Mouse (Mus musculus) adipose tissue, adult 10 weeks (tissue): ENCODE measurements around the gene Olfr1370. TPM values are rescaled to one million over a fixed set of nuclear protein-coding genes. Genes with fewer than 3 reads are reported as not detected.

Experiments used
- polyA plus RNA-seq: library from polyadenylated mRNA; stranded (reverse); fragments of 350-450 nt; fragmentation: Illumina TruSeq; extraction: RNeasy Lipid Tissue Mini Kit (QIAGEN cat#74804); gene quantifications from one replicate; pipeline ENCODE4 v1.2.3, GENCODE M21; 2014; ENCODE audit warnings: low read depth, low replicate concordance

Olfr1370 gene
- not detected for polyA plus RNA-seq

DNA sequence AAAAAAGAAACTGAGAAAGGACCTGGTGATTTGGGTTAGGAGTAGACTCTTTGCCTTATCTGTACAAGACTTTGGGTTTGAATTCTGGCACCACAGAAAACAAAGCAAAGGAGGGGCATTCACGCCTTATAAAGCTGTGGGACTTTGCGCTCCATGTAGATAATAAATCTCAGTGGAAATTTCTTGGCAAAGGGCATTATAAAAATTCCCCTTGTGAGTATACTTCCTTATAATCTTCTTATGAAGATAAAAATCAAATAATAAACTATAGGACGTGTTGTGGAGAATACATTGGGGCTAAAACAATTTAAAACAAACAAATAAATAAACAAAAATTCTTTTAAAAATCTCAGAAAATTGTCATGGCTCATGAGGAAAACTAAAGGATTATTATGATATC, at the start of gene Olfr1370:
Gene Olfr1370, minus strand, starts transcription at position 101 of the 400 bp plus-strand sequence.

DNA sequence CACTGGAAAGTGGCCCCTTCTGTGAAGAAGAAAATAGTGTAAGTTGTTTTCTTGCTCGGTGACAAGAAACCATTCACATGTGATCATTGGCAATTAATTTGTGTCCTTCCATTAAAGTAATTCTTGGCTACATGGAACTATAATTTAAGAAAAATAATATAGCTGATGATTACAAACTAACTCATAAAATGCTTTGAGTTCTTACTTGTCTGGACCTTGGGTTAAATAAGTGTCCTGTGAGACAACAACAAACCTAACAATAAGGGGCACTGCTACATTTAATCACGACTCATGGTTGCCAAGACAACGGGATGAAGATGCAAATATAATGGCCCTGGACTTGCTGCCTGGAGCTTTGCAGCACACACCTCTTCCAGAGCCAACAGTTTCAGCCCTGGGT, 36.4 kb upstream of the Olfr1370 start, which contains the start of gene Olfr1369-ps1:
Gene Olfr1369-ps1, plus strand, starts transcription at position 301 of the 400 bp plus-strand sequence.

Other genes starting within 250 kb of the Olfr1370 start
- not detected for gene Olfr1369-ps1, start 36.5 kb upstream of the Olfr1370 start, polyA plus RNA-seq
- gene Olfr263, start 54.7 kb upstream of the Olfr1370 start, polyA plus RNA-seq: not detected
- not detected for gene Olfr1368, start 70.9 kb upstream of the Olfr1370 start, polyA plus RNA-seq
- gene Trim27, start 104.5 kb upstream of the Olfr1370 start, polyA plus RNA-seq: 52.9 TPM
- 18,335 TPM for gene Gpx5, start 217.8 kb upstream of the Olfr1370 start, polyA plus RNA-seq
- 18.9 TPM for gene Gpx6, start 237.2 kb upstream of the Olfr1370 start, polyA plus RNA-seq